Mouse (Mus musculus) hindbrain, embryonic 15.5 days (tissue): ENCODE data around the gene Sergef. TPM values are rescaled to one million over a fixed set of nuclear protein-coding genes. Genes with fewer than 3 reads are reported as not detected.
A peak's percentile ranks its signal among the peaks of the same experiment; 100 is the strongest.
"Not testable (repeated sequence)": the region's sequence is repeated elsewhere in the genome, so short reads cannot be mapped to it uniquely, and the experiment has no call there.

ENCODE experiments used
- ATAC-seq: fragments of 200-750 bp; cut with Nextera tagmentation; 2 replicates; pipeline ENCODE4 v1.8.0; 2017; ENCODE audit warnings: low read depth, moderate number of reproducible peaks, moderate TSS enrichment; ENCODE audit not compliant: low FRiP score
- H3K27ac ChIP-seq: fragments of 300-500 bp; sonication (generic); replicated peaks from 2 replicates; pipeline ENCODE4 v1.5.1; 2015; ENCODE audit warnings: mild to moderate bottlenecking, inconsistent platforms
- H3K27me3 ChIP-seq: fragments of 300-500 bp; sonication (generic); 2 replicates; pipeline ENCODE4 v1.6.1; 2015; ENCODE audit warnings: control low read depth, inconsistent platforms
- H3K36me3 ChIP-seq: fragments of 300-500 bp; sonication (generic); 2 replicates; pipeline ENCODE4 v1.6.1; 2015; ENCODE audit warnings: control low read depth, inconsistent platforms
- H3K4me1 ChIP-seq: fragments of 300-500 bp; sonication (generic); replicated peaks from 2 replicates; pipeline ENCODE4 v1.6.1; 2015; ENCODE audit warnings: control low read depth, inconsistent platforms
- H3K4me2 ChIP-seq: fragments of 300-500 bp; sonication (generic); 2 replicates; pipeline ENCODE4 v1.6.1; 2015; ENCODE audit warnings: moderate library complexity, mild to moderate bottlenecking, inconsistent platforms
- H3K4me3 ChIP-seq: fragments of 300-500 bp; sonication (generic); 2 replicates; pipeline ENCODE4 v1.5.1; 2015; ENCODE audit warnings: mild to moderate bottlenecking, inconsistent platforms
- H3K9ac ChIP-seq: fragments of 300-500 bp; sonication (generic); 2 replicates; pipeline ENCODE4 v1.6.1; 2015; ENCODE audit warnings: inconsistent platforms
- H3K9me3 ChIP-seq: fragments of 300-500 bp; sonication (generic); 2 replicates; pipeline ENCODE4 v1.6.1; 2016; ENCODE audit warnings: control low read depth, inconsistent platforms
- WGBS: fragments of 180-500 bp; shearing (Covaris S2); methylation state at CpG from one replicate; pipeline ENCODE4 v1.1.7; 2015; 5-methylcytosine and 5-hydroxymethylcytosine counted together
- polyA plus RNA-seq: library from polyadenylated mRNA; unstranded; fragments of >200 nt; fragmentation: Nextera tagmentation; extraction: Ambion mirVana; gene quantifications from 2 replicates; pipeline ENCODE4 v1.2.1, GENCODE M21; 2015

The Sergef gene
- 42.1 and 43.8 TPM in 2 replicates for polyA plus RNA-seq

GRCm38 (mm10) chr7:46639692-46640031 lies at the start of gene Sergef:
Gene Sergef, minus strand, starts transcription at chr7:46639807.
- peak; percentile 95 for ATAC-seq
- peak within 1 kb of the TSS; percentile 90 for H3K27ac ChIP-seq
- peak within 1 kb of the TSS; percentile 84 for H3K9ac ChIP-seq
- H3K27me3 ChIP-seq, result no peaks in the 10 kb centered on the region
- H3K4me3 ChIP-seq, result peak within 1 kb of the TSS; percentile 84
- peak within 1 kb of the TSS; percentile 79 for H3K4me2 ChIP-seq
- H3K36me3 ChIP-seq, result no peaks in the 10 kb centered on the region
- H3K4me1 ChIP-seq, result peaks cover 30% of the 10 kb centered on the region
- under 1% methylated on average over 30 of the region's 30 CpGs for WGBS
- no peaks in the 10 kb centered on the region for H3K9me3 ChIP-seq

- Histone ChIP-seq H3K36me3 (peaks cover 10% of the 10 kb centered on the region), H3K4me2 (no peak overlapping the region), H3K27me3 (no peaks in the 10 kb centered on the region), H3K27ac (no peak overlapping the region), H3K4me1 (no peaks in the 10 kb centered on the region), H3K9me3 (no peaks in the 10 kb centered on the region), H3K4me3 (no peak overlapping the region), H3K9ac (no peak overlapping the region)
- ATAC-seq, result no peak
- 91% methylated on average over 5 of the region's 5 CpGs for WGBS
Observed at GRCm38 (mm10) chr7:46686827-46687226, 47.2 kb upstream of the Sergef start.

- no peak overlapping the region for H3K9ac ChIP-seq
- ATAC-seq, result no peak
- no peaks in the 10 kb centered on the region for H3K36me3 ChIP-seq
- no peaks in the 10 kb centered on the region for H3K27me3 ChIP-seq
- H3K27ac ChIP-seq, result no peak overlapping the region
- no peak overlapping the region for H3K4me3 ChIP-seq
- H3K4me1 ChIP-seq, result 0 out of 2 replicates have a peak, but pooled peaks cover 3% of the 10 kb centered on the region
- H3K9me3 ChIP-seq, result no peaks in the 10 kb centered on the region
- H3K4me2 ChIP-seq, result no peak overlapping the region
Observed at GRCm38 (mm10) chr7:46680732-46681131, 41.1 kb upstream of the Sergef start.

- H3K9ac ChIP-seq, H3K4me1 ChIP-seq, H3K9me3 ChIP-seq, H3K27me3 ChIP-seq, H3K27ac ChIP-seq, H3K36me3 ChIP-seq, H3K4me2 ChIP-seq, ATAC-seq, H3K4me3 ChIP-seq: not testable (repeated sequence)
- WGBS, result 85% methylated on average over 7 of the region's 7 CpGs
Observed at GRCm38 (mm10) chr7:46679044-46679443, 39.4 kb upstream of the Sergef start.

- no peak for ATAC-seq
Observed at GRCm38 (mm10) chr7:46678417-46678816, 38.8 kb upstream of the Sergef start.

GRCm38 (mm10) chr7:46676808-46677360 lies 37.3 kb upstream of the Sergef start:
- Histone ChIP-seq H3K4me3 (no peak overlapping the region), H3K4me2 (no peak overlapping the region), H3K36me3 (no peaks in the 10 kb centered on the region), H3K27ac (0 out of 2 replicates have a peak overlapping the region, but pooled peaks have one; percentile 26), H3K9ac (no peak overlapping the region), H3K4me1 (0 out of 2 replicates have a peak, but pooled peaks cover 3% of the 10 kb centered on the region), H3K9me3 (no peaks in the 10 kb centered on the region), H3K27me3 (no peaks in the 10 kb centered on the region)
- ATAC-seq, result peak; percentile 61
- 50% methylated on average over 5 of the region's 5 CpGs for WGBS

More at GRCm38 (mm10) chr7:46678417-46678816, 38.8 kb upstream of the Sergef start:
- Histone ChIP-seq H3K4me2 (no peak overlapping the region), H3K4me3 (no peak overlapping the region), H3K9me3 (no peaks in the 10 kb centered on the region), H3K9ac (no peak overlapping the region), H3K27ac (no peak overlapping the region), H3K36me3 (no peaks in the 10 kb centered on the region), H3K4me1 (0 out of 2 replicates have a peak, but pooled peaks cover 3% of the 10 kb centered on the region), H3K27me3 (no peaks in the 10 kb centered on the region)
- WGBS, result 98% methylated on average over 3 of the region's 3 CpGs

- H3K27me3 ChIP-seq, result no peaks in the 10 kb centered on the region
- H3K4me1 ChIP-seq, result 0 out of 2 replicates have a peak, but pooled peaks cover 3% of the 10 kb centered on the region
- 84% methylated on average over 8 of the region's 8 CpGs for WGBS
- no peaks in the 10 kb centered on the region for H3K36me3 ChIP-seq
- no peak overlapping the region for H3K4me2 ChIP-seq
- no peak overlapping the region for H3K27ac ChIP-seq
- no peak overlapping the region for H3K4me3 ChIP-seq
- no peak overlapping the region for H3K9ac ChIP-seq
- no peaks in the 10 kb centered on the region for H3K9me3 ChIP-seq
- no peak for ATAC-seq
Observed at GRCm38 (mm10) chr7:46675886-46676285, 36.3 kb upstream of the Sergef start.

GRCm38 (mm10) chr7:46675061-46675460 lies 35.5 kb upstream of the Sergef start:
- no peak for ATAC-seq
- no peak overlapping the region for H3K4me2 ChIP-seq

GRCm38 (mm10) chr7:46672160-46672672 lies 32.6 kb upstream of the Sergef start, which contains the start of gene Tph1:
Gene Tph1, minus strand, starts transcription at chr7:46672537.
- H3K4me3 ChIP-seq, result no peak within 1 kb of the TSS
- ATAC-seq, result no peak
- WGBS, result 71% methylated on average over 10 of the region's 10 CpGs
- H3K9ac ChIP-seq, result no peak within 1 kb of the TSS
- no peaks in the 10 kb centered on the region for H3K27me3 ChIP-seq
- H3K9me3 ChIP-seq, result no peaks in the 10 kb centered on the region
- H3K36me3 ChIP-seq, result no peaks in the 10 kb centered on the region
- no peak within 1 kb of the TSS for H3K4me2 ChIP-seq
- H3K4me1 ChIP-seq, result 0 out of 2 replicates have a peak, but pooled peaks cover 2% of the 10 kb centered on the region
- no peak within 1 kb of the TSS for H3K27ac ChIP-seq

More at GRCm38 (mm10) chr7:46675061-46675460, 35.5 kb upstream of the Sergef start:
- no peak overlapping the region for H3K9ac ChIP-seq
- 93% methylated on average over 7 of the region's 7 CpGs for WGBS
- H3K4me3 ChIP-seq, result no peak overlapping the region
- 0 out of 2 replicates have a peak, but pooled peaks cover 3% of the 10 kb centered on the region for H3K4me1 ChIP-seq
- H3K9me3 ChIP-seq, result no peaks in the 10 kb centered on the region
- no peaks in the 10 kb centered on the region for H3K27me3 ChIP-seq
- H3K36me3 ChIP-seq, result no peaks in the 10 kb centered on the region
- no peak overlapping the region for H3K27ac ChIP-seq

- Histone ChIP-seq H3K4me1 (0 out of 2 replicates have a peak, but pooled peaks cover 2% of the 10 kb centered on the region), H3K36me3 (no peaks in the 10 kb centered on the region), H3K27ac (no peak overlapping the region), H3K27me3 (no peaks in the 10 kb centered on the region), H3K9ac (no peak overlapping the region), H3K4me2 (peak overlapping the region; percentile 44), H3K4me3 (0 out of 2 replicates have a peak overlapping the region, but pooled peaks have one; percentile 7), H3K9me3 (no peaks in the 10 kb centered on the region)
- under 1% methylated on average over 21 of the region's 21 CpGs for WGBS
- peak; percentile 54; the same call in 1 of the 2 replicates for ATAC-seq
Observed at GRCm38 (mm10) chr7:46667256-46667655, 27.6 kb upstream of the Sergef start.

GRCm38 (mm10) chr7:46665236-46665635 lies 25.6 kb upstream of the Sergef start:
- Histone ChIP-seq H3K9ac (no peak overlapping the region), H3K4me3 (no peak overlapping the region), H3K4me1 (peaks cover 7% of the 10 kb centered on the region; the same call in 1 of the 2 replicates), H3K36me3 (no peaks in the 10 kb centered on the region), H3K4me2 (no peak overlapping the region), H3K27ac (no peak overlapping the region), H3K27me3 (no peaks in the 10 kb centered on the region), H3K9me3 (no peaks in the 10 kb centered on the region)
- no peak for ATAC-seq
- WGBS, result 39% methylated on average over 9 of the region's 9 CpGs

GRCm38 (mm10) chr7:46661591-46662090 lies 22.0 kb upstream of the Sergef start:
- Histone ChIP-seq H3K27me3 (no peaks in the 10 kb centered on the region), H3K27ac (no peak overlapping the region), H3K9ac (no peak overlapping the region), H3K36me3 (no peaks in the 10 kb centered on the region), H3K9me3 (no peaks in the 10 kb centered on the region), H3K4me3 (0 out of 2 replicates have a peak overlapping the region, but pooled peaks have one; percentile 3), H3K4me1 (peaks cover 4% of the 10 kb centered on the region; the same call in 1 of the 2 replicates), H3K4me2 (peak overlapping the region; percentile 42)
- ATAC-seq, result no peak
- 15% methylated on average over 18 of the region's 18 CpGs for WGBS
